Mouse (Mus musculus): Measurements from ENCODE around the gene Krt42.
"Not testable (repeated sequence)": the region's sequence is repeated elsewhere in the genome, so short reads cannot be mapped to it uniquely, and the experiment has no call there.

The Krt42 gene

GRCm38 (mm10) chr11:100277726-100278480, 8.2 kb upstream of the Krt42 start:
- no peak for DNase-seq

GRCm38 (mm10) chr11:100275466-100275865, 5.8 kb upstream of the Krt42 start:
- DNase-seq, result no peak

- no peak for DNase-seq
Observed at GRCm38 (mm10) chr11:100274719-100275118, 5.0 kb upstream of the Krt42 start.

GRCm38 (mm10) chr11:100271878-100272277, 2.2 kb upstream of the Krt42 start:
- no peak for DNase-seq

GRCm38 (mm10) chr11:100262058-100262980, 7.4 kb downstream of the Krt42 start:
- DNase-seq, result no peak

GRCm38 (mm10) chr11:100261235-100261605, 8.5 kb downstream of the Krt42 start:
- DNase-seq, result no peak

GRCm38 (mm10) chr11:100260514-100261234, 9.0 kb downstream of the Krt42 start, which contains the start of gene Krt17:
Gene Krt17 (minus strand): TSS chr11:100261029.
- DNase-seq, result no peak

GRCm38 (mm10) chr11:100259079-100259478, 10.6 kb downstream of the Krt42 start:
- no peak for DNase-seq

GRCm38 (mm10) chr11:100257967-100258366, 11.7 kb downstream of the Krt42 start:
- DNase-seq, result no peak

- no peak for DNase-seq
Observed at GRCm38 (mm10) chr11:100255514-100255913, 14.2 kb downstream of the Krt42 start.

- DNase-seq, result no peak
Observed at GRCm38 (mm10) chr11:100254360-100255090, 15.1 kb downstream of the Krt42 start.

- no peak for DNase-seq
Observed at GRCm38 (mm10) chr11:100248852-100249465, 20.7 kb downstream of the Krt42 start, which contains the start of gene Krt16. Gene Krt16 (minus strand): TSS chr11:100248902.

GRCm38 (mm10) chr11:100246471-100246870, 23.2 kb downstream of the Krt42 start:
- DNase-seq, result not testable (repeated sequence)

GRCm38 (mm10) chr11:100240272-100240671, 29.4 kb downstream of the Krt42 start:
- not testable (repeated sequence) for DNase-seq

- no peak for DNase-seq
Observed at GRCm38 (mm10) chr11:100221741-100222140, 47.9 kb downstream of the Krt42 start.

GRCm38 (mm10) chr11:100219304-100219703, 50.4 kb downstream of the Krt42 start:
- DNase-seq, result no peak
